Mouse (Mus musculus): ENCODE measurements around the gene Hmga2. TPM values are rescaled to one million over a fixed set of nuclear protein-coding genes. Genes with fewer than 3 reads are reported as not detected.

Hmga2 gene
- polyA plus RNA-seq, 1 experiment from 2014 or later = 61.0 TPM

- H3K9me3 ChIP-seq (ENCODE audit: control insufficient read depth, low read length) = no peaks in the 10 kb centered on the region
- 72% methylated on average over 33 of the region's 33 CpGs for WGBS
- H3K4me3 ChIP-seq (ENCODE audit: low read depth, low read length) = no peak overlapping the region
- peaks cover 19% of the 10 kb centered on the region for H3K36me3 ChIP-seq (ENCODE audit: control insufficient read depth, insufficient read depth, low read length)
- ATAC-seq (replicated peaks; ENCODE audit: low FRiP score, low TSS enrichment, low read depth) (no peak), DNase-seq (ENCODE audit: low spot score) (no peak)
- no peak overlapping the region; the same call in 1 of the 2 replicates for H3K27ac ChIP-seq (ENCODE audit: low read depth)
- H3K4me1 ChIP-seq (replicated peaks; ENCODE audit: control insufficient read depth, insufficient read depth, low read length) = peaks cover 73% of the 10 kb centered on the region
- H3K4me2 ChIP-seq (ENCODE audit: low read length) = no peak overlapping the region
- no peaks in the 10 kb centered on the region for H3K27me3 ChIP-seq (replicated peaks; ENCODE audit: control insufficient read depth, insufficient read depth, low read length)
- no peak overlapping the region for H3K9ac ChIP-seq (ENCODE audit: low read length)
These were observed 47.7 kb downstream of the Hmga2 start for GRCm38 (mm10) chr10:120428430-120429198.

DNA sequence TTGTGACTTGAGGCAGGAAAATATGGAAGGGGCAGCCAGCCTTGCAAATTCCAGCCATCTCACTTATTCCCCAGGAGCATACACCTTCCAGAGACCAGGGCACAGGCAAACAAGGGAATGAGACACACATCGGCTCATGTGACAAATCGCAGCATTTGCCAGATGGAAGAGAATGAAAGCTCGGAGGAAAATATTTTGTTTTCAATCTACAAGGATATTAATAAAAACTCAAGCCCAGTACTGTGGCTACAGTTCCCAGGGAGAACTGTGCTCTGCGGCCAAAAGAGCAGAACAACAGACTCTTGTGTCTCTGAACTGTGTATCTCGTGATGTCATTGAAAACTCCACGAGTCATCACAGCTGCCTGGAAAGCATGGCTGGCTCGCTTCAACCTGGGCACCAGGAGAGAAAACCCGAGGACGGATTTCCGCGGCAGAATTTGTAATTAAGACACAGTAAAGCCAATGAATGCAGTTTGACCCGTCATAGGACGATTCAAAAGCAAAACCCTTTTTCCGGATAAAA is 50.1 kb downstream of the Hmga2 start:
- ATAC-seq (replicated peaks; ENCODE audit: low FRiP score, low TSS enrichment, low read depth) = no peak
- Histone ChIP-seq H3K4me3 (ENCODE audit: low read depth, low read length) (no peak overlapping the region), H3K4me2 (ENCODE audit: low read length) (no peak overlapping the region), H3K27me3 (replicated peaks; ENCODE audit: control insufficient read depth, insufficient read depth, low read length) (no peaks in the 10 kb centered on the region), H3K27ac (ENCODE audit: low read depth) (peak overlapping the region; percentile 33; the same call in 1 of the 2 replicates), H3K36me3 (ENCODE audit: control insufficient read depth, insufficient read depth, low read length) (peaks cover 18% of the 10 kb centered on the region; the same call in 1 of the 2 replicates), H3K9me3 (ENCODE audit: control insufficient read depth, low read length) (no peaks in the 10 kb centered on the region), H3K9ac (ENCODE audit: low read length) (0 out of 2 replicates have a peak overlapping the region, but pooled peaks have one; percentile 10), H3K4me1 (replicated peaks; ENCODE audit: control insufficient read depth, insufficient read depth, low read length) (peaks cover 73% of the 10 kb centered on the region)
- 61% methylated on average over 14 of the region's 14 CpGs for WGBS
- DNase-seq (ENCODE audit: low spot score) = peak; percentile 55

DNA sequence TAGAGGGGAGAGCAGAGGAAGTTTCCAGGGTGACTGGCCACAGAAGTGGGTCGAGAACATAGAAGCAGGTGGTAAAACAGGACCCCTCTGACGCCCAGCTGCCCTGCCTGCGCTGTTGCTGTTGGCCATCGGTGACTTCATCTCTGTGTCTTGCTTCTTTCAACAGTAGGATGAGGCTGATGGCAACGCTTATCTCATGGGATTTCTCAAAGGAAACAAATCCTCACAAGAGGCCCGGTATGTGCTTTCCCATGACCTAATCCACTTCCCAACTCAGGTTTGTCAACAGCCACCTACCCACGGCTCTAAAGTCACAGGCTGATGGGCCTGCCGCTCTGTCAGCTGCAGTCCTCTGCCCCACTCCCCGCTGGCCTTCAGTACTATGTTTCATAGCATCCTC is 52.3 kb downstream of the Hmga2 start:
- peak; percentile 49 for DNase-seq (ENCODE audit: low spot score)
- no peak for ATAC-seq (replicated peaks; ENCODE audit: low FRiP score, low TSS enrichment, low read depth)
- Histone ChIP-seq H3K4me3 (ENCODE audit: low read depth, low read length) (no peak overlapping the region), H3K4me2 (ENCODE audit: low read length) (no peak overlapping the region), H3K27ac (ENCODE audit: low read depth) (peak overlapping the region; percentile 71; the same call in 1 of the 2 replicates), H3K9me3 (ENCODE audit: control insufficient read depth, low read length) (no peaks in the 10 kb centered on the region), H3K27me3 (replicated peaks; ENCODE audit: control insufficient read depth, insufficient read depth, low read length) (no peaks in the 10 kb centered on the region), H3K9ac (ENCODE audit: low read length) (no peak overlapping the region), H3K36me3 (ENCODE audit: control insufficient read depth, insufficient read depth, low read length) (peaks cover 20% of the 10 kb centered on the region), H3K4me1 (replicated peaks; ENCODE audit: control insufficient read depth, insufficient read depth, low read length) (peaks cover 71% of the 10 kb centered on the region)
- 34% methylated on average over 9 of the region's 9 CpGs for WGBS

DNA sequence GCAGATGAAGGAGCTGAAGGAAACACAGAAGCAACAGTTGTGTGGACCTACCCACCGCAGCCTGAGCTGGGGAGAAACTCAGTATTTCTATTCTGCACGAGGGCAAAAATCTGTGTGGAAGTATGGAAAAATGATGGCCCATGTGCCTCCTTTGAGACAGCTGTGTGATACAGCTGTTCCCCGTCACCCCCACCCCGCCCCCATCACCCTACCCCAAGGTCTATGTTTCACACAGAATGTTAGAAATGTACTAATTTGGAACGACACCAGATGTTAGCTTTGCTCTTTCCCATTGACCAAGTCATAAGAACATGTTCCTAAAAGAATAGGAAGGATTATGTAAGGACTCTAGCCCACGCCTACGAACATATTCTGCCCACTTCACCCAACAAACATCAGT is 53.0 kb downstream of the Hmga2 start:
- no peak overlapping the region for H3K4me3 ChIP-seq (ENCODE audit: low read depth, low read length)
- H3K9ac ChIP-seq (ENCODE audit: low read length) = no peak overlapping the region
- peak overlapping the region; percentile 71 for H3K27ac ChIP-seq (ENCODE audit: low read depth)
- 39% methylated on average over 7 of the region's 7 CpGs for WGBS
- no peaks in the 10 kb centered on the region for H3K27me3 ChIP-seq (replicated peaks; ENCODE audit: control insufficient read depth, insufficient read depth, low read length)
- H3K36me3 ChIP-seq (ENCODE audit: control insufficient read depth, insufficient read depth, low read length) = peaks cover 20% of the 10 kb centered on the region
- H3K9me3 ChIP-seq (ENCODE audit: control insufficient read depth, low read length) = no peaks in the 10 kb centered on the region
- no peak for ATAC-seq (replicated peaks; ENCODE audit: low FRiP score, low TSS enrichment, low read depth)
- H3K4me2 ChIP-seq (ENCODE audit: low read length) = no peak overlapping the region
- peak; percentile 59 for DNase-seq (ENCODE audit: low spot score)
- peaks cover 69% of the 10 kb centered on the region for H3K4me1 ChIP-seq (replicated peaks; ENCODE audit: control insufficient read depth, insufficient read depth, low read length)

GRCm38 (mm10) chr10:120422820-120423219 is 53.4 kb downstream of the Hmga2 start:
- WGBS = 48% methylated on average over 4 of the region's 4 CpGs
- Histone ChIP-seq H3K4me3 (ENCODE audit: low read depth, low read length) (no peak overlapping the region), H3K36me3 (ENCODE audit: control insufficient read depth, insufficient read depth, low read length) (peaks cover 16% of the 10 kb centered on the region), H3K27ac (ENCODE audit: low read depth) (peak overlapping the region; percentile 71), H3K9me3 (ENCODE audit: control insufficient read depth, low read length) (no peaks in the 10 kb centered on the region), H3K4me1 (replicated peaks; ENCODE audit: control insufficient read depth, insufficient read depth, low read length) (peaks cover 69% of the 10 kb centered on the region), H3K27me3 (replicated peaks; ENCODE audit: control insufficient read depth, insufficient read depth, low read length) (no peaks in the 10 kb centered on the region), H3K9ac (ENCODE audit: low read length) (no peak overlapping the region), H3K4me2 (ENCODE audit: low read length) (no peak overlapping the region)
- DNase-seq (ENCODE audit: low spot score) (no peak), ATAC-seq (replicated peaks; ENCODE audit: low FRiP score, low TSS enrichment, low read depth) (no peak)

- ATAC-seq (replicated peaks; ENCODE audit: low FRiP score, low TSS enrichment, low read depth) (no peak), DNase-seq (ENCODE audit: low spot score) (peak; percentile 71)
- Histone ChIP-seq H3K4me1 (replicated peaks; ENCODE audit: control insufficient read depth, insufficient read depth, low read length) (peaks cover 76% of the 10 kb centered on the region), H3K4me2 (ENCODE audit: low read length) (peak overlapping the region; percentile 29), H3K4me3 (ENCODE audit: low read depth, low read length) (no peak overlapping the region), H3K9ac (ENCODE audit: low read length) (no peak overlapping the region), H3K9me3 (ENCODE audit: control insufficient read depth, low read length) (no peaks in the 10 kb centered on the region), H3K27me3 (replicated peaks; ENCODE audit: control insufficient read depth, insufficient read depth, low read length) (no peaks in the 10 kb centered on the region), H3K36me3 (ENCODE audit: control insufficient read depth, insufficient read depth, low read length) (peaks cover 16% of the 10 kb centered on the region), H3K27ac (ENCODE audit: low read depth) (peak overlapping the region; percentile 71)
- 10% methylated on average over 10 of the region's 10 CpGs for WGBS
These were observed 54.2 kb downstream of the Hmga2 start for GRCm38 (mm10) chr10:120422050-120422449.

DNA sequence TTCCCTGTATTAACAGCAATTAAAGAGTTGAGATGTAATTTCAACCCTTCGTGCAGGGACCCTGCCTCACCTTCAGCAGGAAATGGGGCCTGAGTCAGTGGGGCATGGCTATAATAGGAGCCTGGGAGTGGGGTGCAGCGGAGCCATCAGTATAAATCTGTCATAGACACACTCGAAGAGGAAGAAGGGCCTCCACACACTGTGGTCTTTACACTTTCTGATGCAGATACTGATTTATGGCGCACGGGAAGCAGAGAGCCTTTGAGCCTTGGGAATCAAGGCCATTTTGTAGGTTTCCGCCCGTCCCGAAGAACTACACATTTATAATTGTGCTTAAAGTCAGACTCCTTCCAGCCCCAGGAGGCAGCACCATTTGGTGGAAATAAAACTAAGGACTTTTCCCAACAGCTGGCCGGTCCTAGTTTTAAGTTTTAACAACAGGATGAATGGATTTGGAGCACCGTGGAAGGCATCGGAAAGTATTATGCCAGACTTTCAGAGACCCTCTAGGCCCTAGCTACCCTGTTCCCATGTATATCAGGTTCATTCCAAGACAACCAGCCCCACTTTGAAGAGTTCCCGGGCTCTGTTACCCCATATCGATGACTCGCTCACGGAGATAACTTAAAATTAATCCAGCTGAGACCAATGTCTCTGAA is 55.2 kb downstream of the Hmga2 start:
- H3K9me3 ChIP-seq (ENCODE audit: control insufficient read depth, low read length) = no peaks in the 10 kb centered on the region
- WGBS = 32% methylated on average over 15 of the region's 15 CpGs
- peak overlapping the region; percentile 79 for H3K27ac ChIP-seq (ENCODE audit: low read depth)
- DNase-seq (ENCODE audit: low spot score) (peak; percentile 64), ATAC-seq (replicated peaks; ENCODE audit: low FRiP score, low TSS enrichment, low read depth) (no peak)
- no peak overlapping the region for H3K9ac ChIP-seq (ENCODE audit: low read length)
- no peak overlapping the region for H3K4me3 ChIP-seq (ENCODE audit: low read depth, low read length)
- H3K36me3 ChIP-seq (ENCODE audit: control insufficient read depth, insufficient read depth, low read length) = peaks cover 16% of the 10 kb centered on the region
- H3K4me2 ChIP-seq (ENCODE audit: low read length) = peak overlapping the region; percentile 23; the same call in 1 of the 2 replicates
- H3K27me3 ChIP-seq (replicated peaks; ENCODE audit: control insufficient read depth, insufficient read depth, low read length) = no peaks in the 10 kb centered on the region
- peaks cover 80% of the 10 kb centered on the region for H3K4me1 ChIP-seq (replicated peaks; ENCODE audit: control insufficient read depth, insufficient read depth, low read length)

- Histone ChIP-seq H3K4me3 (ENCODE audit: low read depth, low read length) (no peak overlapping the region), H3K9ac (ENCODE audit: low read length) (no peak overlapping the region), H3K27me3 (replicated peaks; ENCODE audit: control insufficient read depth, insufficient read depth, low read length) (no peaks in the 10 kb centered on the region), H3K27ac (ENCODE audit: low read depth) (peak overlapping the region; percentile 83), H3K4me1 (replicated peaks; ENCODE audit: control insufficient read depth, insufficient read depth, low read length) (peaks cover 74% of the 10 kb centered on the region), H3K36me3 (ENCODE audit: control insufficient read depth, insufficient read depth, low read length) (peaks cover 34% of the 10 kb centered on the region), H3K9me3 (ENCODE audit: control insufficient read depth, low read length) (no peaks in the 10 kb centered on the region), H3K4me2 (ENCODE audit: low read length) (no peak overlapping the region)
- 20% methylated on average over 16 of the region's 16 CpGs for WGBS
- DNase-seq (ENCODE audit: low spot score) (peak; percentile 52), ATAC-seq (replicated peaks; ENCODE audit: low FRiP score, low TSS enrichment, low read depth) (no peak)
These were observed 57.3 kb downstream of the Hmga2 start for GRCm38 (mm10) chr10:120418738-120419523.

All from intestine, embryonic 14.5 days (tissue).